Mouse (Mus musculus) cortical plate, adult 2 months (tissue): ENCODE measurements around the gene Necap1. TPM values are rescaled to one million over a fixed set of nuclear protein-coding genes. Genes with fewer than 3 reads are reported as not detected.

Experiments used
- H3K27ac ChIP-seq: fragments of 200-500 bp; 2 replicates; pipeline ENCODE4 v1.5.1; 2012; ENCODE audit warnings: low read length, control low read depth, inconsistent platforms; ENCODE audit not compliant: insufficient read depth
- H3K4me1 ChIP-seq: fragments of 200-500 bp; 2 replicates; pipeline ENCODE4 v1.6.1; 2011; ENCODE audit warnings: low read length; ENCODE audit not compliant: control insufficient read depth, insufficient read depth
- H3K4me3 ChIP-seq: fragments of 200-500 bp; 2 replicates; pipeline ENCODE4 v1.5.1; 2011; ENCODE audit warnings: mild to moderate bottlenecking, low read length, control low read depth; ENCODE audit not compliant: insufficient read depth
- CTCF ChIP-seq: fragments of 200-500 bp; IDR thresholded peaks from 2 replicates; pipeline ENCODE4 v1.5.1; 2011; ENCODE audit warnings: mild to moderate bottlenecking, control low read depth, low read length; ENCODE audit not compliant: insufficient read depth; ENCODE audit errors: extremely low read depth
- POLR2A ChIP-seq: fragments of 200-500 bp; IDR thresholded peaks from 2 replicates; pipeline ENCODE4 v1.6.1; 2011; ENCODE audit warnings: mild to moderate bottlenecking, low read length, control low read depth; ENCODE audit not compliant: insufficient read depth; ENCODE audit errors: extremely low read depth
- polyA plus RNA-seq: library from polyadenylated mRNA; depleted of rRNA; stranded (reverse); fragments of >200 nt; gene quantifications from 2 replicates; pipeline ENCODE4 v1.2.3, GENCODE M21; 2012

The Necap1 gene
- polyA plus RNA-seq, 1 experiment = 127 TPM

GRCm38 (mm10) chr6:122852696-122853095, 21.6 kb upstream of the Necap1 start:
- TF ChIP-seq POLR2A (no peak), CTCF (no peak)
- Histone ChIP-seq H3K27ac (no peak overlapping the region), H3K4me1 (no peaks in the 10 kb centered on the region), H3K4me3 (no peak overlapping the region)

- Histone ChIP-seq H3K4me1 (no peaks in the 10 kb centered on the region), H3K4me3 (no peak overlapping the region), H3K27ac (no peak overlapping the region)
- TF ChIP-seq POLR2A = no peak
Observed at GRCm38 (mm10) chr6:122854552-122854951, 19.7 kb upstream of the Necap1 start.

- TF ChIP-seq POLR2A = no peak
- no peak for TF ChIP-seq CTCF
- Histone ChIP-seq H3K4me3 (no peak within 1 kb of the TSS), H3K4me1 (no peaks in the 10 kb centered on the region), H3K27ac (no peak within 1 kb of the TSS)
Observed at GRCm38 (mm10) chr6:122855955-122856354, 18.3 kb upstream of the Necap1 start, which contains the start of gene C3ar1. Gene C3ar1 (minus strand): TSS chr6:122856161.

- Histone ChIP-seq H3K4me1 (no peaks in the 10 kb centered on the region), H3K27ac (no peak overlapping the region), H3K4me3 (no peak overlapping the region)
- TF ChIP-seq POLR2A = no peak
- TF ChIP-seq CTCF = no peak
Observed at GRCm38 (mm10) chr6:122862434-122862833, 11.8 kb upstream of the Necap1 start.

GRCm38 (mm10) chr6:122862871-122863270, 11.4 kb upstream of the Necap1 start:
- no peak for TF ChIP-seq CTCF
- TF ChIP-seq POLR2A = no peak
- Histone ChIP-seq H3K4me1 (no peaks in the 10 kb centered on the region), H3K4me3 (no peak overlapping the region), H3K27ac (no peak overlapping the region)

DNA sequence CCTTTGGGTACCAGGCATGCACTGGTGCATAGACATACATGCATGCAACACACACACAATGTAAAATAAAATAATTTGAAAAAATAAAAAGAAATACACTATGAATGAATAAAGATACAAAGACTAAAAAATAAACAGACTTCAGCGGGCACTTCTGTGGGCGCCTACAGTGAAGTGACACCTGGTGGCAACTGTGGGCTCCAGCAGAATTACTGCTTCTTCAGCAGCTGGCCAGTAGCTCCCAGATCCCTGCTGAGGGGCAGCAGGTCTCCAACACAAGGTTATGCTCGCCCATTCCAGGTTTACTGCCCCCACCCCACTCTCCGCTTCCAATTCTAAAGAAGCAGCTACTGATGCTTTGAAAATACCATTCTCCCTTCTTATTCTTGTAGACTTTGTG, 6.4 kb upstream of the Necap1 start:
- H3K4me3 ChIP-seq = no peak overlapping the region
- H3K4me1 ChIP-seq = no peaks in the 10 kb centered on the region
- TF ChIP-seq POLR2A (no peak), CTCF (peak; percentile 16; the same call in 1 of the 2 replicates)
- no peak overlapping the region for H3K27ac ChIP-seq

DNA sequence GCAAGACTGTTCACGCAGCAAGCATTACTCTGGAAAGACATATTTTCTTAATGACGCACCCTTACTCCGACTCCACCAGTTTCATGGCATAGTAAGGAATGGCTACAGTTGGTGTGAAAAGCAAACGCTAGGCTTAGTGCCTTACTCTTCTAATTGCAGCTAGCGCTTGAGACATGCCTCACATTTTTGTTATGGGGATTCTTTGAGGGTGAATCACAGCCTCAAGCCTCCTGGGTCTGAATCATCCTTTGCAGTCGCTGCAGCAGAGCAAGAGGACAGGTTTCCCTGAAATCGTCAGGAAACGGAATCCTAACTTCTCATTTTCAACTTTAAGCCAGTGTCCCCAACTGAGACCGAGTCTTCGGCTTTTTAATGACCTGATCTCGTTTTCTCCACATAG, 4.4 kb upstream of the Necap1 start:
- no peak overlapping the region for H3K4me3 ChIP-seq
- TF ChIP-seq CTCF (no peak), POLR2A (no peak)
- H3K4me1 ChIP-seq = no peaks in the 10 kb centered on the region
- no peak overlapping the region for H3K27ac ChIP-seq

DNA sequence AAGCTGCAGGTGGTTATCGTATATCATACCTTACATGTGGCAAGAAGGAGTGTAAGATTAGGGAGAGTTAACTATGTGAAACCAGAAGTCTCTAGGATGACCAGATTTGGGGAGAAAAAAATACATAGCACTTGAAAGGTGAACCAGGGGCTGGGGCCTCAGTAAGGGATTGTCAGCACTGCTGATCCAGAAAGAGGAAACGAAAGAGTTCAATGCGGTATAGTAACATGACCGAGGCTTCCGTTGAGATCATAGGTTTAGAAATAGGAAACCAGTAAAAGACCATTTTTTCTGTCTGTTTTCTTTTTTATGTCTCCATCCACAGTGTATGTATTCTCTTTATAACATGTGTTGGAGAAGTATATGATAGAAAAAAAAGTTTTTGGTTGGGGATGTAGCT, 1.5 kb upstream of the Necap1 start:
- Histone ChIP-seq H3K4me1 (peaks cover 4% of the 10 kb centered on the region; the same call in 1 of the 2 replicates), H3K4me3 (no peak overlapping the region), H3K27ac (no peak overlapping the region)
- no peak for TF ChIP-seq CTCF
- no peak for TF ChIP-seq POLR2A

DNA sequence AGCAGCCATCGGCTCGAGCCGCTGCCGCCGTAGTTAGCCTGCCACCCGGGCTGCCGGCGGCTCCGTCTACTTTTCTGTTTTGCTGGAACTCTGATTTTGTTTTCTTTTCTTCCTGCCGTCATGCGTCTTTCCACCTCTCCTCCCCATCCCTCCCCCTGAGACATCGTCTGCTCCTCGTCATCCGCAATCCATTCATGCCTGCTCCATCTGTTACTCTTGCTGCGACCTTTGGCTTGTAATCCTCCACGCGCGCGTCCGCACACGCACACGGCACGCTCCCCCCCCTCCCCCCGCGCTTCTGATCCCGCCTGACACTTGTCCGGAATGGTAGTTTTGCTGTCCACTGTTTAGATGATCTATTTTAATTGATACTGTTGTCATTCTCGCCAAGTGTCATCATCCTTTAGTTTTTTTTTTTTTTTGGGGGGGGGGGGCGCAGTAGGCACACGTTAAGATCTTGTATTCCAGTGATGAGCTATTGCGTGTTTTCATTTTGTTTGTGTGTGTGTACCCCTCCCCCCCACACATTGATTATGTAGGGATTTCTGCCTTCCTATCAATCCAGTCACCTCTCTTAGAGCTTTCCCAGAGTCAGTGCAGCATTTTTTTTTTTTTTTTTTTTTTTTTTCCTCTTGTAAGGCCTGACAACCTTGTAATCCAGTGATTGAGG, 581 bp downstream of the Necap1 start:
- Histone ChIP-seq H3K27ac (peak overlapping the region; percentile 76), H3K4me1 (peaks cover 4% of the 10 kb centered on the region; the same call in 1 of the 2 replicates), H3K4me3 (peak overlapping the region; percentile 92)
- TF ChIP-seq CTCF (no peak), POLR2A (no peak)

- no peak for TF ChIP-seq CTCF
- TF ChIP-seq POLR2A = no peak
- Histone ChIP-seq H3K4me1 (peaks cover 4% of the 10 kb centered on the region; the same call in 1 of the 2 replicates), H3K4me3 (no peak overlapping the region), H3K27ac (no peak overlapping the region)
Observed at GRCm38 (mm10) chr6:122879141-122879735, 5.0 kb downstream of the Necap1 start.
